Mouse (Mus musculus) layer of hippocampus, adult 18-20 months (tissue): Measurements from ENCODE around the gene Trim24. TPM values are rescaled to one million over a fixed set of nuclear protein-coding genes. Genes with fewer than 3 reads are reported as not detected.
A peak's percentile ranks its signal among the peaks of the same experiment; 100 is the strongest.

ENCODE experiments used
- DNase-seq, 2 experiments: peaks; one replicate each; pipeline ENCODE4 v3.0.0; 2022; ENCODE audit warnings: low spot score in 2 of 2
- total RNA-seq, 2 experiments: library from RNA; stranded (reverse); gene quantifications; 2 replicates each; pipeline ENCODE4 v1.2.3; 2021

Gene Trim24
- total RNA-seq, 2 experiments from 2014 or later = 30.9 to 33.3 TPM

DNA sequence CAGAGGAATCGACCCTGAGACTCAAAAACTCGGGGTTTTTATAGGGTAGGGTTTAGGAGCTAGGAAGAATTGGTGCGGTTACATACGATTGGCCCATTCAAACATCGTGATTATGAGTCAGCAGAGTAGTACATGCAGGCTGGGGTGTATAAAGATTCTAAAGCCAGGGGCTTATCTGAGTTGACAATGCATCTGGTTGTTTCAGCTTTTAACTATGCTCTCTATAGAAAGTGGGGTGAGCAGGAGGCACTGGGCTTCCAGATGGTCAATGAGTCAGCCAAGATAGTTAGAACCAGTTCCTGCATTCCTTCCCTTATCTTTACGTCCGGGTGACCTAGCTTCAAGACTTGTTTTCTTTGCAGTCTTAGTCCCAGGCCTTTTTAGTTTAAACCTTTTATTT, 7.7 kb upstream of the Trim24 start:
- DNase-seq = no peak

DNA sequence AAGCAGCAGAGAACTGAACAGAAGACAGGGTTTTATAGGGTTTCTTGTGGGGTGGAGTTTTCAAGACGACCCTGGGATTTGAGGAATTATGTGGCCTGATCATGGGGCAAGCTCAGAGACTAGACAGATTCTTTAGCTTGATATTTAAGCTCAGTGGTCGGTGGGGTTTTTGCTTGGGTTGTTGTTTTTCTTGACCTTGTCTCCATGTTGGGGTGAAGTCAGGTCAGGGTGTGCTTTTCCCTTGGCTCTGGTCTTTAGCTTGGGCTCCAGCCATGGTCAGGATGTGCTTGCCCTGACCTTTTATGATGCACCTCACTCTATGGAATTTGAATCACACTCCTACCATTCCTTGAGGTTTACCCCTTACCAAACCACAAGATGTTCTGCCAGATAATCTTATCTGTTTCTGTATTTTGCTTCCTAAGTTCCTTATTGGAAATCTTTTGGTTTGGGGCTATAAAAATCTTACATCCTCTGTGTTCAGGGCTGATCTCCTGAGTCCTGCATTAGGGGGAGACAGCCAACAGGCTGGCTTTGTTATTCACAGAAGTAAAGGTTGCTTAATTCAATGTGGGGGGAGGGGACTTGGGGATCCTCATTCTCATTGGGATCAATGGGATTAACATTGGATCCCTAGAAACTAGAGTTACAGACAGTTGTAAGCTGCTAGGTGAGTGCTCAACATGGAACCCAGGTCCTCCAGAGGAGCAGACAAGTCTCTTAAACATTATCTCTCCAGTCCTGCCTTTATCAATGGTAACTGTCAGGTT, 6.5 kb upstream of the Trim24 start:
- DNase-seq = no peak

DNA sequence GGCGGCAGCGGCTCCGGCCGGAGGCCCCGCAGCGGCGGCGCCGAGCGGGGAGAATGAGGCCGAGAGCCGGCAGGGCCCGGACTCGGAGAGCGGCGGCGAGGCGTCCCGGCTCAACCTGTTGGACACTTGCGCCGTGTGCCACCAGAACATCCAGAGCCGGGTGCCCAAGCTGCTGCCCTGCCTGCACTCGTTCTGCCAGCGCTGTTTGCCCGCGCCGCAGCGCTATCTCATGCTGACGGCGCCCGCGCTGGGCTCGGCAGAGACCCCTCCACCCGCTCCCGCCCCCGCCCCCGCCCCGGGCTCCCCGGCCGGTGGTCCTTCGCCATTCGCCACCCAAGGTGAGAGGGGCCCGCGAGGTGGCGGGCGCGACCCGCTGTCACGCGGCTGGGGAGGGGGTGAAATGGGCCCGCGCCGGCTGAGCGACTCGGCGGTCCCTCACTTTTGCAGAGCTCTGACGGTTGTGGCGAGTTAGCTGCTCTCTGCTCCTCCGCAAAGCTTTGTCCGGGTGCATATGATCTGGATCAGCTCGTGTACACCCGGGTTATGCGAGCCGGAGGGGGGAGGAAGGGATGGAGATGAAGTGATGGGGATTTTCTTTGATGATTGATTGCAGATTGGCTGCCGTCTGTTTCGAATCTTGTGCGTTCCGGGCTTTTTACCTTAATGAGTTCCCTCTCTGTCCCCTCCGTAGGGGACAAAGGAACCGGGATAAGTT, 683 bp downstream of the Trim24 start:
- DNase-seq = peak; percentile 27 to 48

DNA sequence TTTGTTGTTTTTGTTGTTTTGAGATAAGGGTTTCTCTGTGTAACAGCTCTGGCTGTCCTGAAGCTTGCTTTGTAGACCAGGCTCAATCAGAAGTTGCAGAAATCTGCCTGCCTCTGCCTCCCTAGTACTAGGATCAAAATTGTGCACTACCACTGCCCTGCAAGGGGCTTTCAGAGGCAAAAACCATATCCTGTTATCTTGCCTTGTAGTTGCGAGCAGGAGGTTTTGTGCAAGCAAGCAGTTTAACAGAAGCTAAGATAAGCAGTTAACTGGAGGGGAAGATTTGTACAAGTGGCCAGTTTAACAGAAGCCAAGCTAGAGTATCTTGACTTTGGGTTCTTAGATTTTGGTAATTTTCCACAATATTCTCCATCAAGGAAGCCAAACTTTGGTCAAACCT, 2.2 kb downstream of the Trim24 start:
- DNase-seq = no peak

DNA sequence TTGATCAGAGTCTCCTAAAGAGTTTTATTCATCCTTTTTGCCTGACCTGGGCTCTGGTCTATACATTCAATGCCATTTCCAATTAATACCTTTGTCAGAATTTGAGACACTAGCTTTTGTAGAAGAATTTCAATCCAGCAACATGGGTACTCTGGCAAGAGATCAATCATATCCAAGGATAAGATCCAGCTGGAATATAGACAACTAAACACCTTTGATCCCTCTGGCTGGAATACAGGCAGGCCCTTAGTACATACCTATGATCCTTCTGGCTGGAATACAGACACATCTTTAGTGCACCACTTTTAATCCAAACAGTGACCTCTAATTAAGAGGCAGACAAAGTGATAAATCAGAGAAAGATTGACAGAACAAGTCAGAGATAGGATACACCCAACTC, 3.1 kb downstream of the Trim24 start:
- no peak for DNase-seq

DNA sequence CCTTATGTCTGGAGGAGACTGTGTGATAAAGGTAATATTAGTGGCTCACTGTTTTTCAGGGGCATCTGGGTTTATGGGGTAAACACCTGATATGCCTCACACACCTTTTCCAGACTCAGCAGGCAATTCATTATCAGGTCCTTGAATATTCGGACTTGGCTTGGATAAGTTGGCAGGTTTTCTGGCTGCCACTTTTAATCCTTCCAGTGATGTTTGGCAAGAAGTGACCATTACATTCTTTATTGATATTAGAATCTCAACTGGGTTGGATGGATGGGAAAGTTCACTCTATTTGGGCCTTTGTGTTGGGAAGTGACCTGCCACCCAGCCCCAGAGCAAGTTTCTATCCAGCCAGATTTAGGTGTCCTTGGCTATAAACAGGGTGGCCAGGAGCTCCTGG, 7.6 kb downstream of the Trim24 start:
- no peak for DNase-seq

DNA sequence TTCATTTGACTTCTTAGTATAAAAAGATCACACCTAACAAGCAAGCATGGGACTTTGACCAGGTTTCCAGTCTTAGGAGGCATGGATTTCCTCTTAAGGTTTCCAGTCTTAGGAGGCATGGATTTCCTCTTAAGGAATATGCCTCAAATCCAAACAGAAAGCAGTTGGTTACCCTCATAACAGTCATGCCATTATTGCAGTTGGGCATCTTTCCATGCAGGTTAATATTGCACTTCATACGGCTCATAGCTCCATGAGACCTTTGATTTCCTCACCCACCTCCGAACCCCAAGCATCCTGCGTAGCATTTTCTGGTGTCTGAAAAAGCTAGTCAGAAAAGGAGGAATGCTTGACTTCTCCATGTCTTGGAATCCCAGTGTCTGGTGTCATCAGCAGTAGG, 10.0 kb downstream of the Trim24 start:
- no peak for DNase-seq

DNA sequence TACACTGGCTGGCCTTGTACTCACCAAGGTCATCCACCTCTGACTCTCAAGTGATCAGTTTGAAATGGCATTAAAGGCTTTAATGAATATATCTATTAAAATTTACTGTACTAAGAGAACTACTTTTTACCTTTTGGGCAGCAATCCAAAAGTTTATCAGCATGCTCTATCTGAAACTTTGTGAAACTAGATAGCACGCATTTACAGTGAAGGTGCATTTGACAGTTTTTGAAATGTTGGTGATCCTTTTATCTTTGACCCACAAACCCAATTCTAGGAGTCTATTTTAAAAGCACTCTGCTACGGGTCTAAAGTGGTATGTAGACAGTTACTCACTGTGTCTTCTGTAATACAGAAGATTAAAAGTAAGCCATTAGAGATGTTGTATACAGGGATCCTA, 23.0 kb downstream of the Trim24 start:
- no peak for DNase-seq

DNA sequence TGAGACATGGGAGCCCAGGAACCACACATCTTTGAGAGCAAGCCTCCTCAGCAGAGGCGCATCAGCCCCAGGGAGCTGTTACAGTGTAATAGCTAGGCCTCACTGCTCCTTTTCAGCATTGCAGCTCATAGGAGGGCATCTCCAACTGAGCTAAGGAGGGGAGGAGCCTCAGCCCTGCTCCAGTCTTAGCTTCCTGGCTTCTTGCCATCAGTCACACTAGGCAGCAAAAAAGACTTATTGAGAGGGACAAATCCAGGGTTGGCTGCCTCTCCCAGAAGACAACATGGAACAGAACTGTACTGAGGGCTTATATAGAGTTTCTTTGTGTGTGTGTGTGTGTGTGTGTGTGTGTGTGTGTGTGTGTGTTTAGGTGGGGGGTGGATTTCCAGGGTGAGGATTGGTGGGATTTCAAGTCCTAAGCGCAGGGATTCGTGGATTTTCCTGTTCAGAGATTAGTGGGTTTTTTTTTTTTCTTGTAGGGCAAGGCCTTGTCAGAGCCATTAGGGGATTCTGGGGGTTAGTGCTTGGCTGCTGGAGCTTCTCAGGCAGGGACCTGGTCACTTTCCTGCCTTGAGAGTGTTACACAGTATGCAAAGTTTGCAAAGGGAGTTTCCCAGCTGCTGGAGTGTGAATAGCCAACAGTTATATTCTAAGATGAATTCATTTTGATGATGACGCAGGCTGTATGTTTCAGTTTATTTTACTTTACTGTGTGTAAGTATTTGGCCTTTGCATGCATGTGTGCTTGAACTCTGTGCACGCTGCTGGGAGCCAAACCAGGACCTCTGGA, 25.2 kb downstream of the Trim24 start:
- DNase-seq = peak in 1 of 2 experiments; percentile 45

DNA sequence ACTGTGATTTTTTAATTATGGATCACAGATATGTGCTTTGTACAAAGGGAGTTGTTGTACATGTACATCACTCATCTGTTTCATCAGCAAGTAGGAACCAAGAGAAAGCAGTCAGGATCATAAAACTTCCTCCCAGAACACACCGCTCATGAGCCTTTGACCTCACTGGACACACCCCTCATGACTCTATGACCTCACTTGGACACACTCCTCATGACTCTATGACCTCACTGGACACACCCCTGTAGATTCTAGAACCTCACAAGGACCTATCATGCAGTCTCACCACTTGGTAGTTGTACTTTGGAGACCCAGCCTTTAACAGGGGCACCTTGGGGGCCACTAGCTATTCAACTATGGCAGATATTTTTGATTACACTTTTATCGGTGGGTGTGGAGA, 29.6 kb downstream of the Trim24 start:
- DNase-seq = no peak

DNA sequence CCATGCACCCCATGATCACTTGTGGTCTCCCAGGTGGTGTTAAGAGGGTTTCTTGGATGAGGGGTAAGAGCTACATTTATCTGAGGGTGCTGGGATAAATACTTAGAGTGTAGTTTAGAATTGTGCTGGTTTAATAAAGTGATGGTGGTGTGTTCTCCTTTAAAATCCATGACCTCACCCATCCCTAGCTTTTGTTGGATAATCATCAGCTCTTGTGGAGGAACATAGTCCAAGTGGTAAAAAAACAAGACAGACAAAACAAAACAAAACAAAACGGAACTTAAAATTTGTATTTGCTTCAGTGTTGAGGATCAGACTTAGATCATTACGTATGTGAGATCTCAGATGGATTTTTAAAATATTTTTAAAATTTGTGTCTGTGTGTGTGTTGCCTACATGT, 31.2 kb downstream of the Trim24 start:
- no peak for DNase-seq

DNA sequence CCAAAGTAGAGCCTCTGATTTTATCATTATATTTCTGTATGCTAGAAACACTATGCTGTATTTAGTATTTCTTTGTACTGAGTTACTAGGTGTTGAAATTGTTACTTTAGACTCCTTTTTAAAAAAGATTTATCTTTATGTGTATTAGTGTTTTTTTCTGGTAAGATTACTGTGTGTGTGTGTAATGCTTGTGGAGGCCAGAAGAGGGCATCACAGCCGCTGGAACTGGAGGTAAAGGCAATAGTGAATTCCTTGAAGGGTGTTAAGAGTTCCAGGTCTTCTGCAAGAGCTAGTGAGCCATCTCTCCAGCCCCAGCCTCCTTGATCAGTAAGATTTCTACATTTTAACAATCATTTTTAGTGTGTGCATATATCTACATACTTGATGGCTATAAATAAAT, 33.2 kb downstream of the Trim24 start:
- DNase-seq = no peak

DNA sequence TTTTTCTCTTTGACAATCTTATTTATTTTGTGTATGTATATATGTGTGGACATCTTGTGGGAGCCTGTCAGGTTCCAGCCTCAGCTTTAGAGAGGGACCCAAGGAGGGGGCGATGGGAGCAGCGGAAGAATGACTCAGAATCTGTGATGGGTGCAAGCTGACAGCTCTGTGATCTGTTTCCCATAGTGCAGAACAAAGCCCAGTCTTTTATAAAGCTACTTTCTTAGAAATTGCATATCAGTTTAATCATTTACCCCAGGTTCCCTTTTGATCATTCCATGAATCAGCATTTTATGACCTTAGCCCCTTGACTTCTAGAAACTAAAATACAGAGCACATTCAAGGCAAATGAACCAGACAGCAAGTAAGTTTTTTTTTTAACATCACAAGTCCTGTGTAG, 42.9 kb downstream of the Trim24 start:
- no peak for DNase-seq

DNA sequence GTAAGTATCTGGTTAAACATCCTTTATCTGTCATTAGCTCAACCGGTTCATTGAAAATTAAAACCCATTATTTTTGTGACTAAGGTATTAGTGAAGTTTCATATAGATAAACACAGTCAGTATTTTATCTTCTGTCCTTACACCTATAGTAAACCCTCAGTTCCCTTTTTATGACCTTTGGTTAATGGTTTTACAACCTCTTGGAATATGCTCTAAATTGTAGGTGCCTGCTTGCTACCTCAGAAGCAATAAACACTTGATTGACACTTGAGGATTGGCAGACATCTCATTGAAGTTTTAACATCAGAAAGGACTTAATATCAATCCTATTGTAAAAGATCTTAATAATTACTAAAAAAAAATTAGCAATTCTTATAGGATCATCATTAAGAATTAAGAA, 54.5 kb downstream of the Trim24 start:
- DNase-seq = no peak

DNA sequence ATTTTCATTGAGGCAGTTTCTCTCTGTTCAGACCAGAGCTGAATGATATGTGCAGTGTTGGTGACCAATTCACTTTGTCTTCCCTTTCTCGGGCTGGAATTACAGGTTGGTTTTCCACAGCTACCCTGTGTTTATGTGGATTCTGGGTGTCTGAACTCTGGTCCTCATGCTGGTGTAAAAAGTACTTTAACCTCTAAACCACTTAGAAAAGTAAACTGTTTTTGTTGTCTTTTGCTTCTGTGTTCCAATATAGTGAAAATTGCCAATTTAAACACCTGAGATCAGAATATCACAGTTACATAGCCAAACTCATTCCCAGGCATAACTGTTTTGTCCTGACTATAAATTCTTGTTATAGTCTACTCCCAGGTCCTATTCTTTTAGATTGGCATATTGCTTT, 56.1 kb downstream of the Trim24 start:
- no peak for DNase-seq

DNA sequence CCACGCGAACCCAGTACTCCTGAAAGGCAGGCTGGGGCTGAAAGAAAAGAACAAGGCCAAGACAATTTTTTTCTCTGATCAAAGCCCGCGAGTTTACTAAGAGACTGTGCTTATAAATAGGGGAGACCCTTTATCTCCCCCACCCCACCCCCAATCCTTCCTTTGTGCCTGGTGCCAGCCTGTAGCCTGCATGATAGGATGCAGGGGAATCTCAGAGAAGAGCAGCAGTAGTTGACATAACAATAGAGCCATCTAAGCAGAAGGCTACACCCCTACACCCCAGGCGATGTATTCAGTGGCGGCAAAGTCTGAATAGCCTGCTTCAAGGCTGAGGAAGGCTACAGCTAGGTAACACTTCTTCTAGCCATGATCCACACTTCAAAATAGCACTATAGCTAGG, 65.9 kb downstream of the Trim24 start:
- DNase-seq = no peak

DNA sequence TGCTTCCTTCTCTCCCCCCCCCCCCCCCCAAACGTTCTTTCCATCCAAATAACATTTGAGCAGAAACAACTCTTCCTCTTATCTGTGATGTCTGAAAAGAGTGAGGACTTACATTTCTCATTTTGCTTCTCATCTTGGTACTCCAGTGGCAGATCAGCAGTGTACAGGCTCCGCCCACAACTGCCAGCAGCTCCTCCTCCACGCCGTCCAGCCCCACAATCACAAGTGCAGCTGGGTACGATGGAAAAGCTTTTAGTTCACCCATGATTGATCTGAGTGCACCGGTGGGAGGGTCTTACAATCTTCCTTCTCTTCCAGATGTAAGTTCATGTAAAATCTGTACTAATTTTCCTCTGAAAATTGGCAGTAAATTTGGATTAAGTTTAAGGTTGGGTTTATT, 80.7 kb downstream of the Trim24 start:
- no peak for DNase-seq

DNA sequence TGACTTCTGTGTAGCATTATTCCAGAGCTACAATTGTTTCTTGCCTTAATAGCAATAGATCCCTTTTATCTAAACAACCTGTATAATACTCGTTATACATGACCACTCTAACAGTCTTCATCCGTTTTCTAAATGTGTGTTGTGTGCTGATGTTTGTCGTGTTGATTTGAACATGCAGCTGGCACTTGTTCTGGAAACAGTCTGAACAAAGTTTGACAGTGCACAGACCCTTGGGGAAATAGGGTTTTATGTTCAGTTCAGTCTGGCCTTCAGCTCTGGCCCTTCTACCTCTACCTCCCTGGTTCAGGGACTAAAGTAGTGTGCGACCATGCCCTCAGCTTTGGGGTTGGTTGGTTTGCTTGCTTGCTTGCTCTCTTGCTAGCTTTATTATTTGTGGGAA, 96.8 kb downstream of the Trim24 start:
- no peak for DNase-seq

DNA sequence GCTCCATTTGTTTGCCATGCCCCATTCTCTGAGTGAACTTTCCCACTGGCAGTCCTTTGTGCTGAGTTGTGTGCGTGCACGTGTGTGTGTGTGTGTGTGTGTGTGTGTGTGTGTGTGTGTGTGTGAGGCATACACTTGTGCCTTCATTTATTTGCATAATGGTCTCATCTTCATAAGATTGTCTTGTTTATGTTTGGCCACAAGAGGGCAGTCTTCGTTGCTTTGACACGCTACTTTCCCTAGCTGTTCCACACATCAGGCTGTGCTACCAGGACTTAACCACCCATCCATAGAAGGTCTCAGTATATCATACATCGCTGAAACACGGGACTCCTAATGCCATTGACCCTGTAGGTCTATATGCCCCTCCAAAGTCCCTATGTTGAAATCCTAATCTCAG, 136.8 kb downstream of the Trim24 start:
- peak; percentile 20 to 76 for DNase-seq

DNA sequence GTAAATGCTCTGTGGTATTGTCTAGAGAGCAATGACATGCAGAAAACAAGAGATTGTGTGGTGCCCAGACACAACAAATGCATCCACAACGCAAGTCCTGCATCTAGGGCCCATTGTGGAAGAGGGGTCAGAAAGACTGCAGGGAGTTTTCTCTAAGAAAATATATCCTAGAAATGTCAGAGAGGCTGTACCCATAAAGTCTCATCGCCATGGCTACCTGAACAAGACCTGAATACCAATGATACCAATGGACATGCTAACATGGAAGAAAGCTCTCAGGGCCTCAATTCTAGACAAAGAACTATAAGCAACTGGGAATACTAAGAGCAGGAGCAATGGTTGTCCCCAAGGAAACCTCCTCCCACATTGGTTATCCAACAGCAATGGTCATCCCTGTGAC, 142.2 kb downstream of the Trim24 start:
- DNase-seq = no peak
